Mouse (Mus musculus) limb, embryonic 15.5 days (tissue): ENCODE measurements at regions not wholly inside any gene's neighbourhood (a gene's known extent, or its start where the extent isn't known, plus 50 kb on each side); places are given as distances from the start of the nearest gene placed in this dataset.

Source experiments
- ATAC-seq: fragments of 200-750 bp; cut with Nextera tagmentation; 2 replicates; pipeline ENCODE4 v1.8.0; 2017; ENCODE audit warnings: low read depth, moderate TSS enrichment; ENCODE audit not compliant: insufficient number of reproducible peaks, low FRiP score, low TSS enrichment
- H3K27ac ChIP-seq: fragments of 300-500 bp; sonication (generic); 2 replicates; pipeline ENCODE4 v1.5.1; 2015; ENCODE audit warnings: moderate library complexity, mild to moderate bottlenecking, inconsistent platforms
- H3K27me3 ChIP-seq: fragments of 300-500 bp; sonication (generic); 2 replicates; pipeline ENCODE4 v1.6.1; 2015; ENCODE audit warnings: inconsistent platforms
- H3K36me3 ChIP-seq: fragments of 300-500 bp; sonication (generic); 2 replicates; pipeline ENCODE4 v1.6.1; 2015; ENCODE audit warnings: inconsistent platforms
- H3K4me1 ChIP-seq: fragments of 300-500 bp; sonication (generic); 2 replicates; pipeline ENCODE4 v1.6.1; 2015; ENCODE audit warnings: inconsistent platforms
- H3K4me2 ChIP-seq: fragments of 300-500 bp; sonication (generic); 2 replicates; pipeline ENCODE4 v1.6.1; 2015; ENCODE audit warnings: mild to moderate bottlenecking, inconsistent platforms
- H3K4me3 ChIP-seq: fragments of 300-500 bp; sonication (generic); 2 replicates; pipeline ENCODE4 v1.5.1; 2015; ENCODE audit warnings: mild to moderate bottlenecking, inconsistent platforms
- H3K9ac ChIP-seq: fragments of 300-500 bp; sonication (generic); 2 replicates; pipeline ENCODE4 v1.6.1; 2015; ENCODE audit warnings: inconsistent platforms
- H3K9me3 ChIP-seq: fragments of 300-500 bp; sonication (generic); 2 replicates; pipeline ENCODE4 v1.6.1; 2016; ENCODE audit warnings: inconsistent platforms
- WGBS: fragments of 180-500 bp; shearing (Covaris S2); methylation state at CpG from one replicate; pipeline ENCODE4 v1.1.7; 2015; 5-methylcytosine and 5-hydroxymethylcytosine counted together

DNA sequence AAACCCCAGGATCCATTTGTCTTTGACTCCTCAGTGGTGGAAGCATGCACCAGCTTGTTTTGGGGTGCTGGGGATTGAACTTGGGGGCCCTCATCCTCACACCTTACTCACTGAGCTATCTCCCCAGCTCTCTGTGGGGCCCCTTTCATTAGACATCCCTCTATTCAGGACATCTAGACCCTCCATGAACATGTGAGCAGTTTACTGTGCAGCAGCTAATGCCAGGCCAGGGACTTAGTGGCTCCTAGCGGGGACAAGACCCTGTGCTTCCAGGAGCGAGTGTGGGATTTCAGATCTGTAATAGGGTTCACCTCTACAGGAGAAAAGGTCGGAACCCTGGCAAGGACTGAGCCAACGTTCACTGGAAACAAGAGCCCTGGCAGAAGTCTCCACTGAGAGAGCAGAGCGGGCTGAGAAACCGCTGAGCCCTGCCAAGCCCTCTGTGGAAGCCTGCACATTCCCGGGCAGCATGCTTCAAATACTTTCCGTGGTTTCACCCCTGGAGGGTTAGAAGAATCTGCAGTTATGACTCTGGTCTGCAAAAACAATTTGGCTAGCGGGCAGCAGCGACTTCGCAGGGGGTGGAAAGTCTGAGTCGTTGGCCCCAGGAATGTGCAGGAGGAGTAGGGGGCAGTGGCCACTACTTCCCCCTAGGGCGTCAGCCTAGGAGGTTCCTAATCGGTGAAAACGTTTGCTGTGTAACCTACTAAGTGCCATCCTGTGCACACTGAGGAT, 125.6 kb downstream of the Smad6 start:
- no peaks in the 10 kb centered on the region for H3K36me3 ChIP-seq
- H3K27ac ChIP-seq = peak overlapping the region; percentile 84
- peak overlapping the region; percentile 25 for H3K4me2 ChIP-seq
- no peaks in the 10 kb centered on the region for H3K27me3 ChIP-seq
- H3K9ac ChIP-seq = no peak overlapping the region
- H3K4me1 ChIP-seq = peaks cover 35% of the 10 kb centered on the region
- H3K4me3 ChIP-seq = no peak overlapping the region
- no peaks in the 10 kb centered on the region for H3K9me3 ChIP-seq
- WGBS = 7% methylated on average over 15 of the region's 15 CpGs
- peak; percentile 92 for ATAC-seq

DNA sequence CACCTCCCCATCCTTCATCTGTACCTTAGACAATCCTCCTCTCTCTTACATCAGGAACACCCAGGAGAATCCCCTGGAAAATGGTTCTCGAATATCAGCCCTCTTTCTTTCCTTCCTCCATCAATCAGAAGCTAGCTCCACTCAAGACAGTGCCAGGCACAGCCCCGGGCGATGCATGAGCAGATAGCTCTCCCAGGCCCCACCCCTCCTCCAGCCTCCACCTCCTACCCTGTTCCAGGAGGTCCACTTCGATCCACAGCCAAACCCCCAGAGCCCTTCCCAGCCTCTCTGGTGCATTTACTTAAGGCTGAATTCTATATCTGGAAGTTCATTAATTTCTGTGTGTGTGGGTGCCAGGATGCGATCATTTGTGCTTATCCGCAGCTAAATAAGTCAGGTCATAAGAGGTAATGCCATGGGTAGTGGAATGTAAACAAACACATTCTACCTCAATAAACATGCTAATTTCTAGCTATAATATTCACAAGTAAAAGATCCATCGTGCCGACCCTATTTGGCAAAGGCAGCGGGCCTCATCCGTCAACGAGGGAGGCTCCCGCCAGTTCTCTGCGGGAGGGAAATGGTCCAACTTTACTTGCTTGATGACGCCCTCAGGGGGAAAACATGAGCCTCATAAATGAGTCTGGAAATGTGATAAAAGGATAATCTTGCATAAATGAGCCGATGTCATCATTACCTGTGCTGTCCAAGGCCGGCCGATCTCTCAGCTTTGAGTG, 129.5 kb downstream of the Smad6 start:
- Histone ChIP-seq H3K4me3 (no peak overlapping the region), H3K4me1 (peaks cover 54% of the 10 kb centered on the region), H3K27me3 (no peaks in the 10 kb centered on the region), H3K36me3 (no peaks in the 10 kb centered on the region), H3K9me3 (no peaks in the 10 kb centered on the region), H3K4me2 (no peak overlapping the region), H3K27ac (no peak overlapping the region), H3K9ac (no peak overlapping the region)
- WGBS = 51% methylated on average over 17 of the region's 17 CpGs
- no peak for ATAC-seq

DNA sequence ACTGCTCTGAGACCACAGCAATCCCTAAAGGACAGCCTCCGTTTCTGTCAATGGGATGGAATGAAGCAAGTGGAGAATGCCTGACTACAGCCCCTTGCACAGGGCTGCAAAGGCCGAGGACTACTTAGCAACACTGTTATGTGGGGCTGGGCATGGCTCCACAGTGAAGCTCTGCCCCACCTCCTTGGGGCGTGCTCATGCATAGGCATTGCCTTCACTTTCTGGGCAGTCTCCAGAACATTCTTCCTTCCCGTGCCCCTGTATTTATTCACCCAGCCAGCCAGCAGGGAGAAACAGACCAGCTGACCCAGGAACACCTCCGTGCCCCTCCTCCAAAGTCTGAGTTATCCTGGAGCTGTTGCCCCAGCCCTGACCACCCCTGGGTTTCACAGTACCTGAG, 131.1 kb downstream of the Smad6 start:
- Histone ChIP-seq H3K9ac (no peak overlapping the region), H3K4me3 (no peak overlapping the region), H3K9me3 (no peaks in the 10 kb centered on the region), H3K27ac (no peak overlapping the region), H3K4me2 (no peak overlapping the region), H3K36me3 (no peaks in the 10 kb centered on the region), H3K4me1 (peaks cover 39% of the 10 kb centered on the region), H3K27me3 (no peaks in the 10 kb centered on the region)
- WGBS = 56% methylated on average over 5 of the region's 5 CpGs
- ATAC-seq = no peak

DNA sequence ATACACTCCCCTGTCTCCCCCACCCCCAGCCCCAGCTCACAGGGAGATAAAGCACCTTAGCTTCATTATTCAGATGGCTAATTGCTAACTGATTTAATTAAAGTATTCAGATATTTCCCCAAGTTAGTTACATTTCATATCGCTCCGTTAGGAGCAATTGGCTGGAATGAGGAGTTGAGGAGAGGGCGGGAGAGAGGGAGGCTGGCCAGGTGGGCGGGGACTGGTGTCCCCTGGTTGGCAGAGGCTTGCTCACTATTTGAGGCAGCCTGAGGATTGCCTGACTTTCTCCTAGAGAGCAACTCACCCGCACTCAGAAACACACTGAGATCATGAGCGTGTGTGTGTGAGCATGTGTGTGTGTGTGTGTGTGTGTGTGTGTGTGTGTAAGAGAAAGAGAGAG, 131.8 kb upstream of the Smad3 start:
- peaks cover 33% of the 10 kb centered on the region for H3K4me1 ChIP-seq
- H3K36me3 ChIP-seq = no peaks in the 10 kb centered on the region
- no peak for ATAC-seq
- no peak overlapping the region for H3K27ac ChIP-seq
- no peaks in the 10 kb centered on the region for H3K9me3 ChIP-seq
- no peaks in the 10 kb centered on the region for H3K27me3 ChIP-seq
- WGBS = 66% methylated on average over 6 of the region's 6 CpGs
- H3K4me3 ChIP-seq = no peak overlapping the region
- H3K4me2 ChIP-seq = no peak overlapping the region
- H3K9ac ChIP-seq = no peak overlapping the region

DNA sequence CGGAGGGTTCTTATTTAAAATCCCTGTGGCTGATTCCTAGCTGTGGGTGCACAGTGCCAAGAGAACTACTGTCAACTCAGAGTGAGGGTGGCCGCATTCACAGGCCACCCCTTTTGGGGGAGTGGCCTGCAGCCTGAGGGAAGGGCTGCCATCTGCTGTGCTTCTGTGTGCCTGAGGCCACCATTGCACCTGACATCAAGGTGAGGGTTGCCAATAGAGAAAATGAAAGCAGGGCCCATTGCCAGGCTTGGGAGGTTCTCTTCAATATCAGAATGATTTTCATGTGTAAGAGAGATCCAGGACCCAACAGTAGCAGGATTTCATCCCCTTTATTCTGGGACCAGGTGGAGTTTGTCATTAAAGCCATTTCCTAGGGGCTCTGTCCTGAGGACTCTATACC, 127.2 kb upstream of the Smad3 start:
- Histone ChIP-seq H3K36me3 (no peaks in the 10 kb centered on the region), H3K4me2 (no peak overlapping the region), H3K27me3 (no peaks in the 10 kb centered on the region), H3K4me3 (no peak overlapping the region), H3K27ac (no peak overlapping the region), H3K9ac (no peak overlapping the region), H3K4me1 (peaks cover 28% of the 10 kb centered on the region), H3K9me3 (no peaks in the 10 kb centered on the region)
- no peak for ATAC-seq
- 69% methylated on average over 2 of the region's 2 CpGs for WGBS

DNA sequence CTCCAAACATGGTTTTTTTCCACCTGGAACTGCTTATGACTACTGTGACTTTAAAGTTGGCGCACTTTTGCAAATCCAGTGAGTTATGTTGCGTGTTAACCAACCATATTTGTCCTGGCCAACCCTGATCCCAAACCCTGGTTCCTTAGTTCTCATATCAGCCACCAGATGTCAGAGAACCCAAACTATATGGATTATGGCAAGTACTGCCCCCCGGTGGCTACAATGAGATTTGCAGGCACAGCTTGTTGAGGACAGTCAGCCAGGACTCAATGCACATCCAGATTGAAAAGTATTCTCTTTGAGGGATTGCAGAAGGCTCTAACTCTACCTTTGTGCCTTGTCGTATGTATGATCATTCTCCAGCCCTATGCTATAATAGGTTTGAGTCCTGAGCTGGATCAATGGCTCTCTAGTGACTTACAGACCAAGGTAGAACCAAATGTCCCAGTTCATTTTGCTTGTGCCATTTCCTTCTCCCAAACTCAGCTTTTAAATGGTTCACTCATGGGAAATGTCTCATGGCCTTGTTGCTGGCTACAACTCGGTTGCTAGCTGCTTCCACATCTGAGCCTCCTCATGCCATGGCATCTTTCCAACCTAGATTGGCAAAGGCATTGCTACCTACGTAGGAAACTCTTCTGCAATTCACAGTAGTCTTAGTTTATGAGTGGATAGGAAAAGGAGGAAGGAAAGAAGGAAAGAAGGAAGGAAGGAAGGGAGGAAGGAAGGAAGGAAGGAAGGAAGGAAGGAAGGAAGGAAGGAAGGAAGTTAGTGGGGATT, 126.1 kb upstream of the Smad3 start:
- H3K27me3 ChIP-seq = no peaks in the 10 kb centered on the region
- no peak overlapping the region for H3K4me2 ChIP-seq
- H3K27ac ChIP-seq = no peak overlapping the region
- H3K36me3 ChIP-seq = no peaks in the 10 kb centered on the region
- no peak overlapping the region for H3K4me3 ChIP-seq
- ATAC-seq = no peak
- no peak overlapping the region for H3K9ac ChIP-seq
- H3K4me1 ChIP-seq = peaks cover 23% of the 10 kb centered on the region
- no peaks in the 10 kb centered on the region for H3K9me3 ChIP-seq
- WGBS = 54% methylated on average over 6 of the region's 6 CpGs

DNA sequence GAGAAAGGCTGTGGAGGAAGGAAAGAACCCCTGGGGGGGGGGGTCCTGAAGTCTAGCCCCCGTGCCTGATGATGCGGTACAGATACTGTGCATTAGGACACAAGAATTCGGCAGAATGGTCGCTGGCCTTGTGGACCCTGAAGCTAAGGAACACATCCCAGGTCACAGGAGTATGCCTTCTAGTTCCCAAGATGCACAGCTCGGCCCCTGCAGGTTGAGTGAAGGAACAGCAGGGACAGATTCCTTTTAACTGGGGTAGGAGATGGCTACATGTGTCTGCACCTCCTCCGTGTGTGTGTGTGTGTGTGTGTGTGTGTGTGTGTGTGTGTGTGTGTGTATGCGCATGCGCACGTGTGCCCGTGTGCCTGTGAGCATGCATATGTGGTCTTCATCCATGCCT, 123.9 kb upstream of the Smad3 start:
- H3K27ac ChIP-seq = no peak overlapping the region
- 85% methylated on average over 10 of the region's 10 CpGs for WGBS
- H3K36me3 ChIP-seq = no peaks in the 10 kb centered on the region
- H3K4me2 ChIP-seq = no peak overlapping the region
- ATAC-seq = no peak
- peaks cover 26% of the 10 kb centered on the region for H3K4me1 ChIP-seq
- no peak overlapping the region for H3K9ac ChIP-seq
- no peaks in the 10 kb centered on the region for H3K9me3 ChIP-seq
- no peaks in the 10 kb centered on the region for H3K27me3 ChIP-seq
- H3K4me3 ChIP-seq = no peak overlapping the region

DNA sequence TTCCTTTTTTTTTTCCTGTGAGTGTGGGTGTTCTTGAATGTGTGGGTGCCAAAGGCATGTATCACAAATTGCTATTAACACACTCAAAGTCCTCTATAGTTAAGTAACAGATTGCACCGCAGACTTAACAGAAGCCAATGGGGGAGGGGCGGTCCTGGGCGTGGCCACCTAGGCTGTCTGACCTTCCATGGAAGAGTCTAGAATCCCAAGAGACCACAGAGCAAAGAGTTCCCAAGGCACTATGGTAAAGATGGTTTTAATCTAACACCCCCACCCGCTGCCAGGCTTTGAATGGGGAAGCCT, 123.4 kb upstream of the Smad3 start:
- Histone ChIP-seq H3K36me3 (no peaks in the 10 kb centered on the region), H3K27me3 (no peaks in the 10 kb centered on the region), H3K4me1 (peaks cover 31% of the 10 kb centered on the region), H3K4me2 (peak overlapping the region; percentile 35; the same call in 1 of the 2 replicates), H3K9me3 (no peaks in the 10 kb centered on the region), H3K9ac (no peak overlapping the region), H3K27ac (no peak overlapping the region), H3K4me3 (no peak overlapping the region)
- ATAC-seq = no peak
- WGBS = 59% methylated on average over 4 of the region's 4 CpGs

DNA sequence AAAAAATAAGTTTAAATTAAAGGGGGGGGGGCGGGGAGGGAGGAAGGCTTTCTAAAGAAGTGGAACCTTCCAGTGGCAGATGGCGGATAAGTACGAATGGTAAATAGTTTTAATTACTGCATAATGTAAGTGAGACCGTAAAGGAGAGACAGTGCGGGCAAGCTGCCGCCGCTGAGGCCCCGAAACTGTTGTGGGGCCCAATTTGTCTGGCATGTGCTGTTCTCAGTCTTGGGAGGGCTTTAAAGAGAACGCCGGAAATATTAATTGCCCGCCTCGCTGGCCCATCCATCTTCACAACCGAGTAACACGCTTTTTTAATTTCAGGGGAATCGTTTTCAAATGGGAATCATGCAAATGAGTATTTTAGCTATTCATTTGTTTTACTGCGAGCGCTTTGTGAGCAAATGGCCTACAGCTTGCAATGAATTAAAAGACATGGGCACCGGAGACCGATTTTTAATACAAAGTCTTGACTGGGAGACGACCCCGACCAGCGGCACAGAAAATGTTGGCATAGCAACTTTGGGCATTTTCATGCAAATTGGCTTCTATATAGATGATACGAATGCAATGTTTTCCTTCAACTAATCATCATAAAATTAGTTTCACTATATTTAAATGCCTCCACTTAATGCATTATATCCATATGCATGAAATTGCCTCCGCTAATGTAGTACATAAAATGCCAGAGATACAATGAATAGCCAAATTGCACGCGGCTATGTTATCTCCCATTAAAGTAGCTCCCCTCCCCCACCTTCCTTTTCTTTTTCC, 122.9 kb upstream of the Smad3 start:
- peak overlapping the region; percentile 12 for H3K4me3 ChIP-seq
- H3K27ac ChIP-seq = no peak overlapping the region
- H3K4me1 ChIP-seq = peaks cover 34% of the 10 kb centered on the region
- WGBS = 16% methylated on average over 26 of the region's 26 CpGs
- peak overlapping the region; percentile 35 for H3K4me2 ChIP-seq
- 0 out of 2 replicates have a peak, but pooled peaks cover 3% of the 10 kb centered on the region for H3K27me3 ChIP-seq
- no peak for ATAC-seq
- no peak overlapping the region for H3K9ac ChIP-seq
- H3K9me3 ChIP-seq = no peaks in the 10 kb centered on the region
- H3K36me3 ChIP-seq = no peaks in the 10 kb centered on the region

DNA sequence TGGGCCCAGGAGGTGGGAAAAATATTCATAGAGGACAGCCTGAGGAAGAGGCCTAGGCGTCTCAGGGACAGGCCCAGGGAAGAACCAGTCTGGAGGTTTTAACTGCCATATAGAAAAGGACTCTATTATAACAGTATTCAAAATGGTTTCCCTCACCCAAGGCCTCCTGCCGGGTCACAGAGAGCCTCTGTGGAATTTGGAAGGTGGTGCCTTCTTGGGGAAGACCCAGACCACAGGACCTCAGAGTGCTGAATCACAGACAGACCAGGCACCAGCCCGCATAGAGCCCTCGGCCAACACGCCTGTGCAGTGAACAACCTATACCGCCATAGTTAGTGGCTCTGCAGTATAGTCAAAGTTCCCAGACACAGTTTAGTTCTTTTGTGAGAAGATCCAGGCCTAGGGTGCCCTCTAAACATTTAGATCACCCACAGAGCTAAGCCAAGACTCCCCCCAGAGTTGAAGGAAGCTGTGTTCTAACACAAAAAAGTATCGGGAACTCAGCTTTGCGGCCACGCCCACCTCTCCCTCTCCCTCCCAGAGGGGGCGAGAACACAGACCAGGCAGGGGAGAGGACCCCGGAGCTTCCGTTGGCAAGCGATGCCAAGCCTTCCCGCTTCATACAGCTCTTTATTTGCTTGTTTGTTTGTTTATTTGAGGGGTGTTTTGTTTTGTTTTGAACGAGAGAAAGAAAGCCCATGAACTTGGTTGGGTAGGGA, 122.1 kb upstream of the Smad3 start:
- Histone ChIP-seq H3K36me3 (no peaks in the 10 kb centered on the region), H3K4me3 (0 out of 2 replicates have a peak overlapping the region, but pooled peaks have one; percentile 17), H3K27me3 (0 out of 2 replicates have a peak, but pooled peaks cover 3% of the 10 kb centered on the region), H3K27ac (no peak overlapping the region), H3K4me1 (peaks cover 32% of the 10 kb centered on the region), H3K9ac (no peak overlapping the region), H3K4me2 (peak overlapping the region; percentile 35), H3K9me3 (no peaks in the 10 kb centered on the region)
- 19% methylated on average over 15 of the region's 15 CpGs for WGBS
- no peak for ATAC-seq

DNA sequence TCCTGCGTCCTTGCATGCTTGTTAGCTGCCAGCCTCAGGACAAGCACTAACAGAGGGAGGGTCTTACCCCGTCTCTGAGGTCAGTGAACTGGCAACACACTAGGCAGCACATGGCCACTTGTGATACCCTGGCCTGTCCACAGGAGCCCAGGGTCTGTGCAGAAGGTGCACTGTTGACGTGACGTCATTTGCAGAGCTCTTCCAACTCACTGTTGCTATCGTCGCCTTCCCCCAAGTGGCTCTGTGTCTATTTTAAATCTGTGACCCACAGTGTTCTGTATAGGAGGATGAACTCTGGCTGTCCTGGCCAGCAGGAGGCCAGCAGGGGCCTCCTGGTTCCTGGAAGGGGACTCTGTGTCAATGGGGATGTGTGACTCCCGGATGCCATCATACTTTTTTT, 120.1 kb upstream of the Smad3 start:
- WGBS = 75% methylated on average over 7 of the region's 7 CpGs
- Histone ChIP-seq H3K36me3 (no peaks in the 10 kb centered on the region), H3K4me2 (no peak overlapping the region), H3K27ac (no peak overlapping the region), H3K9ac (no peak overlapping the region), H3K9me3 (no peaks in the 10 kb centered on the region), H3K27me3 (0 out of 2 replicates have a peak, but pooled peaks cover 3% of the 10 kb centered on the region), H3K4me3 (no peak overlapping the region), H3K4me1 (peaks cover 28% of the 10 kb centered on the region)
- ATAC-seq = no peak
